Mouse (Mus musculus): ENCODE measurements at regions not wholly inside any gene's neighbourhood (a gene's known extent, or its start where the extent isn't known, plus 50 kb on each side); places are given as distances from the start of the nearest gene placed in this dataset.

- DNase-seq (ENCODE audit: low spot score in 2 of 2) = no peak
These were observed 164.9 kb upstream of the Lmcd1 start for GRCm38 (mm10) chr6:112108651-112109050.

GRCm38 (mm10) chr6:112119180-112119579, 154.4 kb upstream of the Lmcd1 start:
- no peak for DNase-seq (ENCODE audit: low spot score in 2 of 2)

- DNase-seq (ENCODE audit: low spot score in 2 of 2) = no peak
These were observed 140.0 kb upstream of the Lmcd1 start for GRCm38 (mm10) chr6:112133522-112133921.

- no peak for DNase-seq (ENCODE audit: low spot score in 2 of 2)
These were observed 120.8 kb upstream of the Lmcd1 start for GRCm38 (mm10) chr6:112152535-112153364.

- DNase-seq (ENCODE audit: low spot score in 2 of 2) = no peak
These were observed 106.1 kb upstream of the Lmcd1 start for GRCm38 (mm10) chr6:112167487-112167886.

- no peak for DNase-seq (ENCODE audit: low spot score in 2 of 2)
These were observed 97.2 kb upstream of the Lmcd1 start for GRCm38 (mm10) chr6:112176344-112176743.

GRCm38 (mm10) chr6:112187636-112188035, 85.9 kb upstream of the Lmcd1 start:
- DNase-seq (ENCODE audit: low spot score in 2 of 2) = no peak

GRCm38 (mm10) chr6:112191032-112191431, 82.5 kb upstream of the Lmcd1 start:
- peak; percentile 25 to 30 for DNase-seq (ENCODE audit: low spot score in 2 of 2)

GRCm38 (mm10) chr6:112197445-112197844, 76.1 kb upstream of the Lmcd1 start:
- DNase-seq (ENCODE audit: low spot score in 2 of 2) = peak; percentile 28 to 64

- no peak for DNase-seq (ENCODE audit: low spot score in 2 of 2)
These were observed 74.3 kb upstream of the Lmcd1 start for GRCm38 (mm10) chr6:112199241-112199640.

GRCm38 (mm10) chr6:112202120-112202519, 71.4 kb upstream of the Lmcd1 start:
- DNase-seq (ENCODE audit: low spot score in 2 of 2) = no peak

GRCm38 (mm10) chr6:112203321-112203720, 70.2 kb upstream of the Lmcd1 start:
- DNase-seq (ENCODE audit: low spot score in 2 of 2) = no peak

- DNase-seq (ENCODE audit: low spot score in 2 of 2) = no peak
These were observed 68.6 kb upstream of the Lmcd1 start for GRCm38 (mm10) chr6:112204956-112205355.

- DNase-seq (ENCODE audit: low spot score in 2 of 2) = no peak
These were observed 68.0 kb upstream of the Lmcd1 start for GRCm38 (mm10) chr6:112205420-112205995.

- DNase-seq (ENCODE audit: low spot score in 2 of 2) = no peak
These were observed 66.3 kb upstream of the Lmcd1 start for GRCm38 (mm10) chr6:112207229-112207628.

- DNase-seq (ENCODE audit: low spot score in 2 of 2) = no peak
These were observed 63.2 kb upstream of the Lmcd1 start for GRCm38 (mm10) chr6:112210238-112210950.

- DNase-seq (ENCODE audit: low spot score in 2 of 2) = no peak
These were observed 56.7 kb upstream of the Lmcd1 start for GRCm38 (mm10) chr6:112216868-112217267.

- DNase-seq (ENCODE audit: low spot score in 2 of 2) = no peak
These were observed 55.3 kb upstream of the Lmcd1 start for GRCm38 (mm10) chr6:112218248-112218647.

GRCm38 (mm10) chr6:112219641-112220040, 53.9 kb upstream of the Lmcd1 start:
- DNase-seq (ENCODE audit: low spot score in 2 of 2) = no peak

- DNase-seq (ENCODE audit: low spot score in 2 of 2) = no peak
These were observed 53.4 kb upstream of the Lmcd1 start for GRCm38 (mm10) chr6:112220149-112220548.

GRCm38 (mm10) chr6:112221373-112221772, 52.2 kb upstream of the Lmcd1 start:
- no peak for DNase-seq (ENCODE audit: low spot score in 2 of 2)

GRCm38 (mm10) chr6:112223325-112223724, 50.2 kb upstream of the Lmcd1 start:
- DNase-seq (ENCODE audit: low spot score in 2 of 2) = no peak

All from adrenal gland, postnatal 4 days (tissue).